Mouse (Mus musculus): ENCODE results near the gene Plekhm2. TPM values are rescaled to one million over a fixed set of nuclear protein-coding genes. Genes with fewer than 3 reads are reported as not detected.

Gene Plekhm2
- total RNA-seq, 2 experiments from 2014 or later: 94.6 to 96.9 TPM

GRCm38 (mm10) chr4:141609538-141609937 is 55.2 kb downstream of the Plekhm2 start:
- DNase-seq (ENCODE audit: low spot score in 2 of 2): no peak

GRCm38 (mm10) chr4:141605861-141606260 is 58.8 kb downstream of the Plekhm2 start, which contains the start of gene Fblim1:
Fblim1 (minus strand) TSS chr4:141606096.
- DNase-seq (ENCODE audit: low spot score in 2 of 2): no peak

GRCm38 (mm10) chr4:141605421-141605820 is 59.3 kb downstream of the Plekhm2 start:
- DNase-seq (ENCODE audit: low spot score in 2 of 2): no peak

DNA sequence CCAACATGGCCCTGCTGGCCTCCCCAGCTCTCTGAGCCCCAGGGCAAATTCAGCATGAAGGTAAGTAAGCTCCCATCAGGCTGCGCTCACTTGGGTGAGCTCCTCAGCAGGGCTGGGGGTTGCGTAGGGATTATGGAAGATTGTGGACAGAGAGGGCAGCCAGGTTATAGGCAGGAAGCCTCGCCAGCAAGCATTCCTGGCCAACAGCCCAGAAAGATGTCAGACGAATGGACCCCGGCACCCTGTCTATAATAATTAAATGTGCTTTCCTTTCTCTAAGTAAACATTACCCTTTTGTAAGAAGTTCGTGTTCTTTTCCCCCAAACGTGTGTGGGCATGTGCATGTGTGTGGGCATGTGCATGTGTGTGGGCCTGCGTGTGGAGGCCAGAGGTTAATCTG is 60.2 kb downstream of the Plekhm2 start:
- DNase-seq (ENCODE audit: low spot score in 2 of 2): no peak

DNA sequence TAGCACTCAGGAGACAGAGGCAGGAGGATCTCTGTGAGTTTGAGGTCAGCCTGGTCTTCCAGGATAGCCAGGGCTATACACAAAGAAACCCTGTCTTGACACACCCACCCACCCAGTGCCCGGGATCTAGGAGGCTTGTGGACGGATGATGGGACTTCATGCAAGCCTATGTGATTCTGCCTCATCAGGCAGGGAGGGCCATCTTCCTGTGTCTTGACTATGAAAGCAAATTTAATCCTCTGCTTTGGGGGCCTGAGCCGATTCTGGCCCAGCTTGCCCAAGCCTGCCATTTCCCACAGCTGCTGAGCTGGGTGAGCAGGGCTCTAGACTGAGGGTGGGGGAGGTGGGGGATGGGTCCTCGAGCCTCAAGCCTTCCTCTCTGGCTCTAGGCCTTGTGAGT is 60.8 kb downstream of the Plekhm2 start:
- no peak for DNase-seq (ENCODE audit: low spot score in 2 of 2)

DNA sequence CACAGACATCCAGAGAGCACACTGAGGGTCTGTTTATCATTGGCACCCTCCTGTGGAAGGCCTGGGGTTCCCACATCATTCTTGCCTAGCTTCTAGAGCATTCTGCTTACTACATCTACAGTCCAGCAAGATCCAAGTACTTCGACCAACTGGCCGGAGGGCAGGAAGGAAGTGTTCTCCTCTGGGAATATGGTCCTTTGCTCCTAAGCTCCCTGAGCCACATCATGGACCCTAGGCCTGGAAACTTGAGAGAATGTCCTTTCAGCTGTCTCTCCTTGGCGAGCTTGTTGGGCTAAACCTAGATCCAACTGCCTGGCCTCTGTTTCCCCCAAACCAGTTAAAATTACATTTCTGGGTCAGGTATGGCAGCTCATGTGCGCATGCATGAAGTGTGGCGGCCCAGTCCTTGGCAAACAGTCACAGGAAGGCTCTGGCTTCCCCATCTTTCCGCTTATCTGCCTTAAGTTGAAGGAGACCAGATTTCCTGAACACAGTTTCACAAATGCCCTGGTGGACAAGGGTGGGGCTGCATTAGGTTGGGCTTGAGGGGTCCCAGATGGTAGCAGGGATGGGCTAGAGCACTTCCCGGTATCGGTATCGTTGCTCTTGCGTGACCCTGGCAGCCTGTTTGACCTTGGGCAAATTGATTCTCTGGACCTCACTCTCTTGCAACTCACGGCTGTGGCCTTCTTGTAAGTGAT is 62.0 kb downstream of the Plekhm2 start:
- no peak for DNase-seq (ENCODE audit: low spot score in 2 of 2)

- DNase-seq (ENCODE audit: low spot score in 2 of 2): no peak
Observed at GRCm38 (mm10) chr4:141601148-141601862, 63.4 kb downstream of the Plekhm2 start.

DNA sequence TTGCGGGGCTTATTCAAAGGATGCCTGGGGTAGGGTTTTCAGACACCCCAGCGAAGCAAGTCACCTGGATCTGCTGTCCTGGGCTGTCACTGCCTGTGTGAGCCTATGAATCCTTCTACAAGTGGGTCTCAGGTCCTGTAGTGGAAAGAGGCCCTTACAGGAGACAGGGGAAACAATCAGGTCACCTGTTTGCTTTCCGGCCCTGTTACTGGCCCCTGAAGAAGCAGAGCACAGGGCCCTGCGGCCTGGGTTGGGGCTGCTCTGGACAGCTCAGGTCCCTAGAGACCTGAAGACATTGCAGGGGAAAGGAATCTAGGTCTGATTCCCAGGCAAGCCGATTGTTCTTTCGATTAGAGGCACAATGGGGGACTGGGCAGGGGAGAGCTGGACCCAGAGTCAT is 64.3 kb downstream of the Plekhm2 start:
- no peak for DNase-seq (ENCODE audit: low spot score in 2 of 2)

DNA sequence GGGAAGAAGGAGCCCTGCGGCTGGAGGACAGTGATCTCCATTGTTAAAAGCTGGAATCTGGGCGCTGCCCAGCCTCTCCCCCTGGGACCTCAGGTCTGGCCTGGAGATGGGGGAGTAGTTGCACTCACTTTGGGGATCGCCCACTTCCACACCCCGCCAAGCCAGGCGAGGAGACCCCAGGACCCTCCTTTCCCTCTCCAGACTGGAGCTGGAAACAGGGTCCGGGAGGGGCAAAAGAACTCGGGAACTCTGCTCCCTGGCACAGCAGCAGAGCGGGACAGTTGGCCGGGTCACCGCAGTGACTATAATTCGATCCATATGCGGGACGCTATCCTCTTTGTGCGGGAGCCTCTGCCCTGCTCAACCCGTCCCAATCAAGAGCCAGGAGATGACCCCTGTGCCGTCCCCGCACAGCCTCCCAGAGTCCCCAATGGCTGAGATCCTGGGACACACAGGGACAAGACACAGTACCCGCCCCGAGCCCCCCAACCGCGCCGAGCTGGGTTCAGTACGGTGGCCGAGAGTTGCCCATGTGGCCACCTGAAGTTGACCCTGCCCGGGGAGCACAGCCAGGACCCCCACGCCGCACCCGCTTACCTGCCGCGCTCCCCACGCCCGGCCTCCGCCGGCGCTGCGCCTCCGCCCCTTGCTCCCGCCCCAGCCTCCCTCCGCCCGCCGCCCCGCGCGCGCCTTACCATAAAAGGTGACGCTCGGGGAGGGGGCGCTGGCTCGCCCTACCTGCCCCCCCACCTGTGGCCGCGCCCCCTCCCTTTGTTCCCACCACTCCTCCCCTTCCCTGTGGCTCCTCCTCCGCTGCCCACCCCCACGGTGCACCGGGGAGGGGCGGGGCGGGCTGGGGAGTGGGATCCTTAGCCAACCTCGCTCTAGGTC is 65.2 kb downstream of the Plekhm2 start:
- no peak for DNase-seq (ENCODE audit: low spot score in 2 of 2)

- no peak for DNase-seq (ENCODE audit: low spot score in 2 of 2)
Observed at GRCm38 (mm10) chr4:141598894-141599250, 65.8 kb downstream of the Plekhm2 start.

GRCm38 (mm10) chr4:141598199-141598893 is 66.4 kb downstream of the Plekhm2 start:
- no peak for DNase-seq (ENCODE audit: low spot score in 2 of 2)

- DNase-seq (ENCODE audit: low spot score in 2 of 2): no peak
Observed at GRCm38 (mm10) chr4:141596700-141597328, 67.9 kb downstream of the Plekhm2 start.

DNA sequence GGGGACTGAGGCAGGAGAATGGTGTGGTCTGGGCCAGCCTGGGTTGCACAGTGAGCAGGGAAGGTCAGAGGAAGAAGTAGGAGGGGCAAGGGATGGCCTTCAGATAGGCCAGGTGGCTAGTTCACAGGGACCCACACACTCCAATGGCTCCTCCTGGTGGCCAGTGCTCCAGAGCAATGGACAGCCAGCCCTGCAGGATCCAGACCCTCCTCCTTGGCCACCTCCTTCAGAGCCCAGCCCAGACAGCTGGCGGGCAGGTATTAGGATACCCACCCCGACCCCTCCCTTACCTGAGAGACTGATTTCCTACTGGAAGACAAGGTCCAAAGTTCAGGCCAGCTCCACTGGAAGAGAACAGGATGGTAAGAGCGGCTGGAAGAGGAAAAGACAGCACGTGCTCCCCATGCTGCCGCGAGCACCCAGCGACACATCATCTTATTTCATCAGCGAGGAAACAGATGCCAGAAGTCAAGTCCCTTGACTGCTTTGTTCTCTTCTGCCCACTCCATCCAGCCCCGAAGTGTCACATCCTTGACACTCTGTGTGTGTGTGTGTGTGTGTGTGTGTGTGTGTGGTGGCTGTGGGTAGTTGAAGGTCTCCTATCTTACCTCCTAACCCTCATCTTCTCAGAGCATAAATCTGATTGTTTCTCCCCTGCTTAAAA is 69.0 kb downstream of the Plekhm2 start:
- DNase-seq (ENCODE audit: low spot score in 2 of 2): no peak

GRCm38 (mm10) chr4:141595138-141595537 is 69.6 kb downstream of the Plekhm2 start:
- DNase-seq (ENCODE audit: low spot score in 2 of 2): no peak

GRCm38 (mm10) chr4:141591547-141591946 is 73.2 kb downstream of the Plekhm2 start:
- DNase-seq (ENCODE audit: low spot score in 2 of 2): no peak

- no peak for DNase-seq (ENCODE audit: low spot score in 2 of 2)
Observed at GRCm38 (mm10) chr4:141583919-141584318, 80.8 kb downstream of the Plekhm2 start.

- no peak for DNase-seq (ENCODE audit: low spot score in 2 of 2)
Observed at GRCm38 (mm10) chr4:141581051-141581450, 83.6 kb downstream of the Plekhm2 start.

DNA sequence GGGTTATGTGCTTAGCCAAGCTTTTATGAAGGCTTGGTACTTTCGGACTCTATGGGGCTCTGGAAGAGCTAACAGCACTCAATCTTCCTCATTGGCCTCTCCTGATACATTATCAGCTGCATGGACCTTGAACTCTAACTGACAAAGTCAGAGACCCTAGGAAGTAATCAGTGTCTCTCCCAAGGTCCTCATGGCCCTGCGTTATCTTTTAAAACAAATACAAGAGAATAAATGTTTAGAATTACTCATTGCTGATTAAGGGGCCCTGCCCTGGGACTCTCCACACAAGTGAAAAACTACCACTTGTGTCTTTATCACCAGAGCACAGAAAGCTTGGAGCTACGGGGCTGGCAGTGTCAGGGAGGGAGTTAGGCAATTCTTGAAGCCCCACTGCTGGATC is 85.9 kb downstream of the Plekhm2 start:
- no peak for DNase-seq (ENCODE audit: low spot score in 2 of 2)

- DNase-seq (ENCODE audit: low spot score in 2 of 2): no peak
Observed at GRCm38 (mm10) chr4:141576877-141577276, 87.8 kb downstream of the Plekhm2 start.

- DNase-seq (ENCODE audit: low spot score in 2 of 2): no peak
Observed at GRCm38 (mm10) chr4:141576404-141576803, 88.3 kb downstream of the Plekhm2 start.
